Comparison of ENCODE assay signal across 15 mouse cellular contexts in genomic region chr14:33366891-33367777, GRCm38 (mm10).
A peak's percentile ranks its signal among the peaks of the same experiment; 100 is the strongest.
DNase-seq lines count a peak whose midpoint lies in the region; ATAC-seq and TF ChIP-seq lines count a peak whose summit lies in the region.
"Had no signal": no experiment of that assay in that cellular context is flagged by ENCODE, and none has a peak within 500 bp of the region (broad histone marks: within the 10 kb centered on the region; RNA-seq: fewer than 3 reads in every experiment).

No protein-coding gene starts in this region.

- no peak for TF ChIP-seq CTCF in kidney, adult 2 months (conservative IDR thresholded peaks at IDR 0.05; ENCODE audit: insufficient read depth, insufficient read length, low read depth, low read length)
- TF ChIP-seq CTCF in E14TG2a.4 (conservative IDR thresholded peaks at IDR 0.05; ENCODE audit: low read length), result no peak
- no peak for TF ChIP-seq CTCF in thymus, adult 2 months (IDR thresholded peaks at IDR 0.05; ENCODE audit: borderline replicate concordance, control insufficient read depth, extremely low read depth, insufficient read depth, low read length, poor library complexity)

- H3K27me3 ChIP-seq in kidney, embryonic 15.5 days, result peaks cover 11% of the 10 kb centered on the region
- no peaks in the 10 kb centered on the region for H3K27me3 ChIP-seq in kidney, adult 2 months (replicated peaks; ENCODE audit: control insufficient read depth, insufficient read depth, low read length)
- 0 out of 2 replicates have a peak, but pooled peaks cover 5% of the 10 kb centered on the region for H3K27me3 ChIP-seq in E14TG2a.4 (ENCODE audit: insufficient read depth, low read length)
- peaks cover 1% of the 10 kb centered on the region; the same call in 1 of the 2 replicates for H3K27me3 ChIP-seq in embryonic facial prominence, embryonic 10.5 days (replicated peaks; ENCODE audit: low read depth, poor library complexity, severe bottlenecking)
- no peaks in the 10 kb centered on the region for H3K27me3 ChIP-seq in midbrain, embryonic 11.5 days (ENCODE audit: control insufficient read depth, insufficient read depth, low read length)
- no peaks in the 10 kb centered on the region for H3K27me3 ChIP-seq in thymus, adult 2 months (ENCODE audit: control insufficient read depth, insufficient read depth, low read length)

- H3K27ac ChIP-seq in kidney, embryonic 15.5 days, result no peak overlapping the region
- H3K27ac ChIP-seq in kidney, adult 2 months (ENCODE audit: insufficient read depth, low read depth, low read length), result no peak overlapping the region
- 0 out of 2 replicates have a peak overlapping the region, but pooled peaks have one; percentile 27 for H3K27ac ChIP-seq in embryonic facial prominence, embryonic 10.5 days (replicated peaks)
- H3K27ac ChIP-seq in midbrain, embryonic 11.5 days (ENCODE audit: low read depth, low read length), result no peak overlapping the region
- H3K27ac ChIP-seq in thymus, adult 2 months (ENCODE audit: control insufficient read depth, insufficient read depth, low read length), result no peak overlapping the region
- H3K27ac ChIP-seq: liver, embryonic 14.5 days had no signal

- no peaks in the 10 kb centered on the region for H3K36me3 ChIP-seq in kidney, embryonic 15.5 days
- no peaks in the 10 kb centered on the region for H3K36me3 ChIP-seq in kidney, adult 2 months (ENCODE audit: control insufficient read depth, insufficient read depth, low read length)
- H3K36me3 ChIP-seq in E14TG2a.4 (ENCODE audit: insufficient read depth, low read length), result peaks cover 8% of the 10 kb centered on the region
- H3K36me3 ChIP-seq in embryonic facial prominence, embryonic 10.5 days (replicated peaks), result no peaks in the 10 kb centered on the region
- no peaks in the 10 kb centered on the region for H3K36me3 ChIP-seq in midbrain, embryonic 11.5 days (ENCODE audit: control insufficient read depth, insufficient read depth, low read length)
- no peaks in the 10 kb centered on the region for H3K36me3 ChIP-seq in thymus, adult 2 months (ENCODE audit: control insufficient read depth, insufficient read depth, low read length)

- H3K4me1 ChIP-seq in kidney, embryonic 15.5 days, result peaks cover 39% of the 10 kb centered on the region
- H3K4me1 ChIP-seq in kidney, adult 2 months (ENCODE audit: control insufficient read depth, insufficient read depth, low read length), result no peaks in the 10 kb centered on the region
- peaks cover 33% of the 10 kb centered on the region for H3K4me1 ChIP-seq in E14TG2a.4 (replicated peaks; ENCODE audit: low read depth, low read length)
- peaks cover 38% of the 10 kb centered on the region for H3K4me1 ChIP-seq in embryonic facial prominence, embryonic 10.5 days
- H3K4me1 ChIP-seq in midbrain, embryonic 11.5 days (ENCODE audit: control insufficient read depth, insufficient read depth, low read length), result peaks cover 6% of the 10 kb centered on the region; the same call in 1 of the 2 replicates
- no peaks in the 10 kb centered on the region for H3K4me1 ChIP-seq in thymus, adult 2 months (replicated peaks; ENCODE audit: control insufficient read depth, insufficient read depth, low read length)

- WGBS in kidney, embryonic 15.5 days, result 55% methylated on average over 30 of the region's 30 CpGs
- WGBS in kidney, adult 2 months, result 67% methylated on average over 30 of the region's 30 CpGs
- 83% methylated on average over 30 of the region's 30 CpGs for WGBS in embryonic facial prominence, embryonic 10.5 days
- 74% methylated on average over 30 of the region's 30 CpGs for WGBS in midbrain, embryonic 11.5 days
- 93% methylated on average over 30 of the region's 30 CpGs for WGBS in thymus, adult 2 months

- H3K4me3 ChIP-seq in kidney, embryonic 15.5 days (replicated peaks), result no peak overlapping the region
- no peak overlapping the region for H3K4me3 ChIP-seq in kidney, adult 2 months (ENCODE audit: insufficient read depth, low read depth, low read length)
- H3K4me3 ChIP-seq in E14TG2a.4 (replicated peaks; ENCODE audit: low read length), result peak overlapping the region; percentile 45
- no peak overlapping the region for H3K4me3 ChIP-seq in embryonic facial prominence, embryonic 10.5 days
- H3K4me3 ChIP-seq in midbrain, embryonic 11.5 days (ENCODE audit: low read depth, low read length), result no peak overlapping the region
- H3K4me3 ChIP-seq in thymus, adult 2 months (ENCODE audit: control insufficient read depth, insufficient read depth, low read length), result no peak overlapping the region

- H3K9ac ChIP-seq in kidney, embryonic 15.5 days, result no peak overlapping the region
- no peak overlapping the region for H3K9ac ChIP-seq in midbrain, embryonic 11.5 days (ENCODE audit: low read length)
- H3K9ac ChIP-seq: liver, embryonic 14.5 days had no signal

- H3K4me2 ChIP-seq in kidney, embryonic 15.5 days, result peak overlapping the region; percentile 30; the same call in 1 of the 2 replicates
- no peak overlapping the region for H3K4me2 ChIP-seq in midbrain, embryonic 11.5 days

- no peak for DNase-seq in kidney, adult 2 months
- peak; percentile 7 for DNase-seq in embryonic facial prominence, embryonic 10.5 days (ENCODE audit: low spot score)
- DNase-seq in midbrain, embryonic 11.5 days (ENCODE audit: low spot score, missing footprints), result no peak
- no peak for DNase-seq in thymus, adult 2 months
- no peak for DNase-seq in natural killer cell, adult 2 months (ENCODE audit: low spot score in 2 of 2)
- DNase-seq in lung, postnatal 14 days, result no peak
- DNase-seq: cerebellum, adult 18-20 months; heart, postnatal 36 days; kidney, adult 9 months; lung, postnatal 10 days; thymus, postnatal 14 days had no signal

- no peaks in the 10 kb centered on the region for H3K9me3 ChIP-seq in kidney, embryonic 15.5 days (replicated peaks)
- no peaks in the 10 kb centered on the region for H3K9me3 ChIP-seq in E14TG2a.4 (ENCODE audit: low read length)
- H3K9me3 ChIP-seq in embryonic facial prominence, embryonic 10.5 days, result no peaks in the 10 kb centered on the region
- no peaks in the 10 kb centered on the region for H3K9me3 ChIP-seq in midbrain, embryonic 11.5 days (ENCODE audit: control insufficient read depth, low read length)

- ATAC-seq in kidney, embryonic 15.5 days (replicated peaks; ENCODE audit: low FRiP score), result no peak
- 0 out of 2 replicates have a peak, but pooled peaks have one; percentile 9 for ATAC-seq in midbrain, embryonic 11.5 days (ENCODE audit: low FRiP score)
- ATAC-seq: CD4-positive, CD25-positive, alpha-beta regulatory T cell, adult 4 months had no signal

- no peak for TF ChIP-seq POLR2A in kidney, adult 2 months (IDR thresholded peaks at IDR 0.05; ENCODE audit: low read depth, low read length)
- TF ChIP-seq POLR2A in thymus, adult 2 months (IDR thresholded peaks at IDR 0.05; ENCODE audit: control insufficient read depth, extremely low read depth, insufficient read depth, low read length, poor library complexity), result no peak
